Mouse (Mus musculus): ENCODE results near the gene Fnip2. TPM values are rescaled to one million over a fixed set of nuclear protein-coding genes. Genes with fewer than 3 reads are reported as not detected.

The Fnip2 gene
- total RNA-seq, 2 experiments from 2014 or later, result 11.9 to 16.0 TPM

- no peak for DNase-seq (ENCODE audit: low spot score in 2 of 2)
Measured at GRCm38 (mm10) chr3:79425441-79425840, 142.2 kb downstream of the Fnip2 start.

DNA sequence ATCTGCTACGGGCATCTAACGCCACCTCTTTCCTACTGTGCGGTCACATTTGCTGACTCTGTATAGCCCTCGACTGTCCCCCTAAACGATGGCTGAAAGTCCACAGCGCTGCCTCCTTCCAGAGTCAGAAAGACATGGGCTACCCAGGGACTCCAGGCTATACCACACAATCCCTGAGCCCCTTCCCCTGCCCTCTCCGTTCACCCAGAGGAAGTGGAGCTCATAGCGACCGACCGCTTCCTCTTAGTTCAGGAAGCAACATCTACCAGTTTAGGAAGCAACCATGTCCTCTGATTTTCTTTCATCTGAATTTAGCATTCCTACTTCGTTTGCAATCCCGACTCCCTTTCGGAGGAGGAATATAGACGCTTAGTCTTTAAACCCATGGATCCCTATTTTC is 148.7 kb downstream of the Fnip2 start:
- no peak for DNase-seq (ENCODE audit: low spot score in 2 of 2)

DNA sequence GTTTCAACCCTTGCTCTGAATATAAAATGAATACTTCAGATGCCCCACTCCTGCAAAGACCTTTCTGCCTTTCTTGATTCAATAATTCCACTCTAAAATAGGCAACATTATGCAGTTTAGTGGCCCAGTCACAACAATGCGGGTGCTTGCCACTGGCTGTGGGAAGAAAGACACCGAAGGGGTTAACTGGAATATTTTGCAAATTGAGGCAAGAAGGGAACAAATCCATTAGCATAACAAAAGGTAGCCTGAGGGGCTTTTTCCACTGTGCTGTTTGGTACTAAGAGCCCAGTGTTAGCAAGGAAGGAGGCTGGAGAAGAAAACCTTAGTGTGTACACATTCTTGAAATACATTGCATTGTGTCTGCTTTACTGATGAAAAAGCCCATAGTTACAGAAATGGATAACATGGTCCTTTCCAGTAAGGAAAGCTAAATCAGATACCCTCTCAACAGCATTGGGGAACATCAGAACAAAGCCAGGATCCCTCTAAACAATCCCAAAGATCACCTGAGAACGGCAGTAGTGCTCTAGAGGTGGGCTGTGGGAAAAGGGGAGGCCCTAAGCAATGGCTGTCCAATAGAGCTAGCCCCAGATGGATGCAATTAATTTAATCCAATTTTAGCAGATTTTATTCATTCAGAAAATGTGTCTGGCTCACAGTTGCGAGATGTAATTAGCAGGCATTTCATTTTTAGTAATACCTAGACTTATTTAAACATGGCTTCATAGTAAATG is 150.5 kb downstream of the Fnip2 start:
- DNase-seq (ENCODE audit: low spot score in 2 of 2), result no peak

- no peak for DNase-seq (ENCODE audit: low spot score in 2 of 2)
Measured at GRCm38 (mm10) chr3:79415929-79416328, 151.7 kb downstream of the Fnip2 start.

DNA sequence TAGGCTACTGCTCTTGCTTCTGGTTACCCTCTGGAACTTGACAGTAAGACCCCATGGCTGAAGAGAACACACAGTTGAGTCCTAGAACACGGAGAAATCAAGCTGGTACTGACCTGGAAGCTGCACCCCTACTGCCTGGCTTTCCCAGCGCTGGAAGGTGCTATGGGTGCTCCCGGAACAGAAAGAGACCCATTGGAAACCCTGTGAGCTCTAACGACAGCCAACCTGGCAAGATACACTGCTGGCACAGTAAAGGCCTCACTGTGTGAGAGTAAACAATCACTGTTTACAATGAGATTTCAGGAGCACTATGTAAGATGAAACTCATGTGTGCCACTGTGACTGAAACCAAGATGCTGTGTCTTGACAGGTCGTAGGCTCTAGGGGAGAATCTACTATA is 152.5 kb downstream of the Fnip2 start:
- no peak for DNase-seq (ENCODE audit: low spot score in 2 of 2)

DNA sequence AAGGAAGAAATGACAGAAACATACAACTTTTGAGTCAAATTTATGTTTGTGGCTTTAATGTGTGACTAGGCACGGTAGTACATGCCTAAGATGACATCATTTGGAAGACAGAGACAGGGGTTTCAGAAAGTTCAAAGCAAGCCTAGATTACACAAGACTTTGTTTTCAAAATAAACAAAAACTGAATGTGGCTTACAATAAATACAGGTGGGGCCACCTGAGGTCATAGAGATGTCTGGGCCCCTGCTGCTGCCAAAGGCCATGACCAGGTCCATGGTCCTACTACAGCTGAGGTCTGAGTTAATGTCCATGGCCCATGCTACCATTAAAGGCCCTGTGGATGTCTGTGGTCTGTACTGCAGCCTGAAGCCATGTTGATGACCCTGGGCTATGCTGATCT is 154.1 kb downstream of the Fnip2 start:
- no peak for DNase-seq (ENCODE audit: low spot score in 2 of 2)

DNA sequence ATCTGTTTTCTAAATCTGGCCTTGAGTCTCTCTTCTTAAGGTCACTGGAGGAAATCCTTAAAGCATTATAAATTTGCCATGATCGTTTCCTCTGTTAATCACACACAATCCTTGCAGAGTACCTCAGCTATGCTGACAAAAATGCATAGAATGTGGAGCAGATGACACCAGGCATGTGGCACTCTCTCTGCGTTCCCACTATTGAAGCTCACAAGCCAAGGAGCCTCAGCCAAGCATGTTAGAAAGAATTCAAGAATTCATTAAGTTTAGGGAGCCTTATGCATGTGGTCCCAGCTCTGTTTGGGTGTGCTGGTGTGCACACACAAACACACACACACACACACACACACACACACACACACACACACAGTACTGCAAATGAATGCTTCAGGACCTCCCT is 155.9 kb downstream of the Fnip2 start:
- DNase-seq (ENCODE audit: low spot score in 2 of 2), result no peak

DNA sequence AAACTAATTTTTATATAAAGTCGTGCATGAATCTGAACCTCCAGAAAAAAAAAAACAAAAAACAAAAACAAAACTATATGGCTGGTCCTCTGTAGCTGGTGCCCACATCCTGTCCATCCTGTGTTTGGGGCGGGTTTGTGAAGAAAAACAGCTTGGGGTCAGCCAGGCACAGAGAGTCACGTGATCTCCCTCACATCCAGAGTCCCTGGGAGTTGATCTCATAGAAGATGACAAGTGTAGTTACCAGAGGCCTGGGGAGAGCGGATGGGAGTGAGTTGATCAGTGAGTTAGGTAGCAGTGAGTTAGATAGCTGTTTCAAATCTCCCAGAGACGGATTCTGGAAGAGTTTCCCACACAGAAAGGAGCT is 157.0 kb downstream of the Fnip2 start:
- DNase-seq (ENCODE audit: low spot score in 2 of 2), result no peak

- no peak for DNase-seq (ENCODE audit: low spot score in 2 of 2)
Measured at GRCm38 (mm10) chr3:79409927-79410628, 157.5 kb downstream of the Fnip2 start.

GRCm38 (mm10) chr3:79408546-79408945 is 159.1 kb downstream of the Fnip2 start:
- no peak for DNase-seq (ENCODE audit: low spot score in 2 of 2)

Other genes with a start within 250 kb of the Fnip2 start
- not detected for gene Gm17359, start 231.1 kb downstream of the Fnip2 start, total RNA-seq (2021)
- gene Ppid, start 23.5 kb upstream of the Fnip2 start, total RNA-seq (2021), result 10 to 100 TPM; 50.3 to 56.2 TPM
- gene 4930579G24Rik, start 61.3 kb upstream of the Fnip2 start, total RNA-seq (2021), result 1 to 10 TPM; 7.9 to 8.4 TPM
- 100 to 1,000 TPM; 158 to 202 TPM for gene Etfdh, start 61.7 kb upstream of the Fnip2 start, total RNA-seq (2021)
- gene Rxfp1, start 170.1 kb upstream of the Fnip2 start, total RNA-seq (2021), result 1 to 10 TPM in 1 of 2 experiments, under 1 TPM in 1; 0.65 to 2.0 TPM

Data from adrenal gland, postnatal 4 days (tissue).